Mouse (Mus musculus) midbrain, embryonic 12.5 days (tissue): ENCODE results near the gene Cnga1. TPM values are rescaled to one million over a fixed set of nuclear protein-coding genes. Genes with fewer than 3 reads are reported as not detected.
A peak's percentile ranks its signal among the peaks of the same experiment; 100 is the strongest.
"Not testable (repeated sequence)": the region's sequence is repeated elsewhere in the genome, so short reads cannot be mapped to it uniquely, and the experiment has no call there.

Experiments
- ATAC-seq: fragments of 200-750 bp; cut with Nextera tagmentation; 2 replicates; pipeline ENCODE4 v1.8.0; 2017; ENCODE audit warnings: low read depth, moderate TSS enrichment, moderate library complexity; ENCODE audit not compliant: low FRiP score
- H3K27ac ChIP-seq: fragments of 300-500 bp; sonication (generic); replicated peaks from 2 replicates; pipeline ENCODE4 v1.5.1; 2016; ENCODE audit warnings: mild to moderate bottlenecking
- H3K27me3 ChIP-seq: fragments of 300-500 bp; sonication (generic); 2 replicates; pipeline ENCODE4 v1.6.1; 2016; ENCODE audit warnings: mild to moderate bottlenecking
- H3K36me3 ChIP-seq: fragments of 300-500 bp; sonication (generic); 2 replicates; pipeline ENCODE4 v1.6.1; 2016
- H3K4me1 ChIP-seq: fragments of 300-500 bp; sonication (generic); 2 replicates; pipeline ENCODE4 v1.6.1; 2016
- H3K4me2 ChIP-seq: fragments of 300-500 bp; sonication (generic); replicated peaks from 2 replicates; pipeline ENCODE4 v1.6.1; 2016; ENCODE audit warnings: mild to moderate bottlenecking, moderate library complexity
- H3K4me3 ChIP-seq: fragments of 300-500 bp; sonication (generic); 2 replicates; pipeline ENCODE4 v1.5.1; 2016; ENCODE audit warnings: mild to moderate bottlenecking
- H3K9ac ChIP-seq: fragments of 300-500 bp; sonication (generic); replicated peaks from 2 replicates; pipeline ENCODE4 v1.6.1; 2016; ENCODE audit warnings: mild to moderate bottlenecking, moderate library complexity
- H3K9me3 ChIP-seq: fragments of 300-500 bp; sonication (generic); 2 replicates; pipeline ENCODE4 v1.6.1; 2016; ENCODE audit warnings: mild to moderate bottlenecking
- WGBS: fragments of 180-500 bp; shearing (Covaris S2); methylation state at CpG from one replicate; pipeline ENCODE4 v1.1.7; 2016; 5-methylcytosine and 5-hydroxymethylcytosine counted together
- polyA plus RNA-seq: library from polyadenylated mRNA; unstranded; fragments of >200 nt; fragmentation: Nextera tagmentation; extraction: Ambion mirVana; gene quantifications from 2 replicates; pipeline ENCODE4 v1.2.1, GENCODE M21; 2016

Cnga1 gene
- polyA plus RNA-seq, 1 experiment from 2014 or later = not detected

- Histone ChIP-seq H3K9me3 (no peaks in the 10 kb centered on the region), H3K4me1 (no peaks in the 10 kb centered on the region), H3K4me2 (no peak overlapping the region), H3K4me3 (no peak overlapping the region), H3K27ac (no peak overlapping the region), H3K36me3 (no peaks in the 10 kb centered on the region), H3K9ac (no peak overlapping the region), H3K27me3 (no peaks in the 10 kb centered on the region)
- 83% methylated on average over 9 of the region's 9 CpGs for WGBS
- ATAC-seq = no peak
These were observed 9.2 kb downstream of the Cnga1 start for GRCm38 (mm10) chr5:72634791-72635271.

- H3K36me3 ChIP-seq = no peaks in the 10 kb centered on the region
- no peak overlapping the region for H3K9ac ChIP-seq
- H3K4me1 ChIP-seq = no peaks in the 10 kb centered on the region
- H3K4me3 ChIP-seq = no peak overlapping the region
- H3K27ac ChIP-seq = no peak overlapping the region
- no peaks in the 10 kb centered on the region for H3K27me3 ChIP-seq
- no peak overlapping the region for H3K4me2 ChIP-seq
- ATAC-seq = no peak
- no peaks in the 10 kb centered on the region for H3K9me3 ChIP-seq
- 91% methylated on average over 6 of the region's 6 CpGs for WGBS
These were observed 14.0 kb downstream of the Cnga1 start for GRCm38 (mm10) chr5:72630026-72630425.

- ATAC-seq = no peak
- Histone ChIP-seq H3K4me2 (no peak overlapping the region), H3K9ac (no peak overlapping the region), H3K4me1 (no peaks in the 10 kb centered on the region), H3K9me3 (no peaks in the 10 kb centered on the region), H3K36me3 (no peaks in the 10 kb centered on the region), H3K4me3 (no peak overlapping the region), H3K27ac (no peak overlapping the region), H3K27me3 (no peaks in the 10 kb centered on the region)
- WGBS = 68% methylated on average over 1 of the region's 1 CpGs
These were observed 23.1 kb downstream of the Cnga1 start for GRCm38 (mm10) chr5:72621022-72621421.

GRCm38 (mm10) chr5:72617413-72617812, 26.7 kb downstream of the Cnga1 start:
- H3K4me3 ChIP-seq = no peak overlapping the region
- no peak overlapping the region for H3K4me2 ChIP-seq
- H3K9ac ChIP-seq = no peak overlapping the region
- WGBS = 90% methylated on average over 4 of the region's 4 CpGs
- H3K27me3 ChIP-seq = no peaks in the 10 kb centered on the region
- H3K9me3 ChIP-seq = no peaks in the 10 kb centered on the region
- H3K36me3 ChIP-seq = no peaks in the 10 kb centered on the region
- H3K4me1 ChIP-seq = no peaks in the 10 kb centered on the region
- no peak for ATAC-seq
- H3K27ac ChIP-seq = no peak overlapping the region

GRCm38 (mm10) chr5:72603138-72603537, 40.9 kb downstream of the Cnga1 start:
- no peak overlapping the region for H3K9ac ChIP-seq
- H3K9me3 ChIP-seq = no peaks in the 10 kb centered on the region
- H3K36me3 ChIP-seq = no peaks in the 10 kb centered on the region
- no peak overlapping the region for H3K27ac ChIP-seq
- no peak overlapping the region for H3K4me2 ChIP-seq
- no peak for ATAC-seq
- 92% methylated on average over 4 of the region's 4 CpGs for whole genome bisulfite sequencing
- no peaks in the 10 kb centered on the region for H3K4me1 ChIP-seq
- H3K4me3 ChIP-seq = no peak overlapping the region
- H3K27me3 ChIP-seq = no peaks in the 10 kb centered on the region

- H3K4me1 ChIP-seq = no peaks in the 10 kb centered on the region
- no peaks in the 10 kb centered on the region for H3K9me3 ChIP-seq
- no peak overlapping the region for H3K27ac ChIP-seq
- H3K4me2 ChIP-seq = no peak overlapping the region
- WGBS = 15% methylated on average over 5 of the region's 5 CpGs
- ATAC-seq = peak; percentile 52; the same call in 1 of the 2 replicates
- no peak overlapping the region for H3K9ac ChIP-seq
- H3K36me3 ChIP-seq = no peaks in the 10 kb centered on the region
- H3K27me3 ChIP-seq = no peaks in the 10 kb centered on the region
- no peak overlapping the region for H3K4me3 ChIP-seq
These were observed 43.1 kb downstream of the Cnga1 start for GRCm38 (mm10) chr5:72601006-72601405.

- H3K4me1 ChIP-seq = no peaks in the 10 kb centered on the region
- H3K9ac ChIP-seq = peak within 1 kb of the TSS; percentile 29; the same call in 1 of the 2 replicates
- ATAC-seq = peak; percentile 84
- no peak within 1 kb of the TSS for H3K27ac ChIP-seq
- H3K9me3 ChIP-seq = no peaks in the 10 kb centered on the region
- 3% methylated on average over 38 of the region's 38 CpGs for WGBS
- H3K27me3 ChIP-seq = peaks cover 19% of the 10 kb centered on the region
- H3K36me3 ChIP-seq = no peaks in the 10 kb centered on the region
- H3K4me3 ChIP-seq = peak within 1 kb of the TSS; percentile 42
- peak within 1 kb of the TSS; percentile 62 for H3K4me2 ChIP-seq
These were observed 56.8 kb downstream of the Cnga1 start, which contains the start of gene Gm5868 for GRCm38 (mm10) chr5:72587192-72587681. Gm5868 (minus strand) TSS chr5:72587551.

GRCm38 (mm10) chr5:72586667-72587191, 57.3 kb downstream of the Cnga1 start:
- H3K27ac ChIP-seq, H3K9ac ChIP-seq, H3K36me3 ChIP-seq, H3K4me1 ChIP-seq, H3K9me3 ChIP-seq: not testable (repeated sequence)
- Histone ChIP-seq H3K4me2 (peak overlapping the region; percentile 62), H3K27me3 (peaks cover 19% of the 10 kb centered on the region), H3K4me3 (peak overlapping the region; percentile 42)
- peak; percentile 60 for ATAC-seq
- WGBS = 45% methylated on average over 25 of the region's 25 CpGs

GRCm38 (mm10) chr5:72586122-72586521, 58.0 kb downstream of the Cnga1 start:
- H3K4me3 ChIP-seq, H3K9me3 ChIP-seq, H3K9ac ChIP-seq, H3K27ac ChIP-seq, H3K4me2 ChIP-seq, H3K4me1 ChIP-seq, ATAC-seq, H3K36me3 ChIP-seq: not testable (repeated sequence)
- WGBS = 53% methylated on average over 7 of the region's 7 CpGs
- H3K27me3 ChIP-seq = peaks cover 20% of the 10 kb centered on the region

GRCm38 (mm10) chr5:72580970-72581332, 63.1 kb downstream of the Cnga1 start, which contains the start of gene Zar1:
Zar1 (minus strand) TSS chr5:72581254.
- H3K4me1 ChIP-seq, H3K9me3 ChIP-seq, H3K27ac ChIP-seq, H3K36me3 ChIP-seq: not testable (repeated sequence)
- ATAC-seq = peak; percentile 74
- WGBS = 11% methylated on average over 18 of the region's 21 CpGs
- Histone ChIP-seq H3K4me3 (peak within 1 kb of the TSS; percentile 44), H3K27me3 (peaks cover 20% of the 10 kb centered on the region), H3K9ac (peak within 1 kb of the TSS; percentile 48), H3K4me2 (peak within 1 kb of the TSS; percentile 64)

GRCm38 (mm10) chr5:72580088-72580969, 63.7 kb downstream of the Cnga1 start:
- not testable (repeated sequence) for H3K27ac ChIP-seq, H3K36me3 ChIP-seq, H3K4me1 ChIP-seq, H3K9me3 ChIP-seq
- Histone ChIP-seq H3K4me2 (peak overlapping the region; percentile 64), H3K9ac (peak overlapping the region; percentile 48), H3K4me3 (peak overlapping the region; percentile 44), H3K27me3 (peaks cover 17% of the 10 kb centered on the region)
- WGBS = 4% methylated on average over 53 of the region's 73 CpGs
- peak; percentile 78 for ATAC-seq

GRCm38 (mm10) chr5:72579599-72579998, 64.5 kb downstream of the Cnga1 start:
- Histone ChIP-seq H3K27me3 (peaks cover 17% of the 10 kb centered on the region), H3K4me2 (peak overlapping the region; percentile 64; the same call in 1 of the 2 replicates)
- H3K9me3 ChIP-seq, H3K4me3 ChIP-seq, H3K27ac ChIP-seq, H3K36me3 ChIP-seq, H3K9ac ChIP-seq, H3K4me1 ChIP-seq: not testable (repeated sequence)
- ATAC-seq = peak; percentile 64
- whole genome bisulfite sequencing = 32% methylated on average over 10 of the region's 10 CpGs
